Mouse (Mus musculus): ENCODE measurements around the gene Gm20388.

GRCm38 (mm10) chr8:120063326-120063725 lies 152.7 kb downstream of the Gm20388 start:
- TF ChIP-seq CTCF (IDR thresholded peaks at IDR 0.05; ENCODE audit: control insufficient read depth, insufficient read depth, low read length) (no peak), POLR2A (IDR thresholded peaks at IDR 0.05; ENCODE audit: borderline replicate concordance, control insufficient read depth, low read depth, low read length) (no peak)

Measured in bone marrow, adult 2 months (tissue).